In genomic region chr9:78590471-78590870, GRCm38 (mm10) we compare ENCODE assay signal across 17 mouse cellular contexts. TPM values are rescaled to one million over a fixed set of nuclear protein-coding genes. Genes with fewer than 3 reads are reported as not detected.
"Had no signal": no experiment of that assay in that cellular context is flagged by ENCODE, and none has a peak within 500 bp of the region (broad histone marks: within the 10 kb centered on the region; RNA-seq: fewer than 3 reads in every experiment).

No protein-coding gene starts in this region.

- H3K27ac ChIP-seq: neural tube, embryonic 13.5 days; neural tube, embryonic 15.5 days; stomach, embryonic 15.5 days; stomach, postnatal 0 days had no signal

- H3K9ac ChIP-seq: neural tube, embryonic 13.5 days; neural tube, embryonic 15.5 days; stomach, embryonic 15.5 days had no signal

- H3K36me3 ChIP-seq: neural tube, embryonic 13.5 days; neural tube, embryonic 15.5 days; stomach, embryonic 15.5 days had no signal

- H3K27me3 ChIP-seq: neural tube, embryonic 13.5 days; neural tube, embryonic 15.5 days; stomach, embryonic 15.5 days had no signal

- DNase-seq: retina, postnatal 1 day; right cerebral cortex, adult 18-20 months; right cerebral cortex, postnatal 14 days; right cerebral cortex, postnatal 25 days; right cerebral cortex, postnatal 4 days; spleen, adult 18-20 months; thymus, adult 18-20 months; thymus, adult 2 months; thymus, postnatal 14 days; thymus, postnatal 25 days; thymus, postnatal 36 days; thymus, postnatal 4 days had no signal

- H3K4me2 ChIP-seq: neural tube, embryonic 13.5 days; neural tube, embryonic 15.5 days; stomach, embryonic 15.5 days had no signal

- H3K9me3 ChIP-seq: neural tube, embryonic 13.5 days; neural tube, embryonic 15.5 days; stomach, embryonic 15.5 days had no signal

- H3K4me3 ChIP-seq: neural tube, embryonic 13.5 days; neural tube, embryonic 15.5 days; stomach, embryonic 15.5 days had no signal

RNA-seq across cellular contexts. Expression of gene Cd109, which starts 24.9 kb away (rescaled TPM):
- total RNA-seq: neutrophil, adult 5-6 weeks had no signal
